Mouse (Mus musculus) CH12.LX (cell line): ENCODE data around the gene Adra1b.

ENCODE experiments used
- CTCF ChIP-seq, 2 experiments: IDR thresholded peaks in 1 of 2; conservative IDR thresholded peaks in 1 of 2; 2 replicates each; pipeline ENCODE4 v1.5.1; 2011 to 2012; ENCODE audit warnings: low read depth in 2 of 2, low read length in 2 of 2, improper control_type of control experiment in 1 of 2, inconsistent platforms in 1 of 2, mild to moderate bottlenecking in 1 of 2, moderate library complexity in 1 of 2
- E2F4 ChIP-seq: IDR thresholded peaks from 2 replicates; pipeline ENCODE4 v1.6.1; 2011; ENCODE audit warnings: low read depth, low read length, improper control_type of control experiment; ENCODE audit not compliant: insufficient replicate concordance
- HCFC1 ChIP-seq: IDR thresholded peaks from 2 replicates; pipeline ENCODE4 v1.6.1; 2012; ENCODE audit warnings: low read depth, mild to moderate bottlenecking, inconsistent platforms, low read length, improper control_type of control experiment
- MEF2A ChIP-seq: IDR thresholded peaks from 2 replicates; pipeline ENCODE4 v1.6.1; 2014; ENCODE audit warnings: low read depth, mild to moderate bottlenecking, inconsistent platforms, low read length, improper control_type of control experiment, borderline replicate concordance
- POLR2A ChIP-seq: IDR thresholded peaks from 2 replicates; pipeline ENCODE4 v1.6.1; 2011; ENCODE audit warnings: low read depth, mild to moderate bottlenecking, improper control_type of control experiment, low read length
- POLR2AphosphoS2 ChIP-seq: IDR thresholded peaks from 2 replicates; pipeline ENCODE4 v1.6.1; 2011; ENCODE audit warnings: low read depth, low read length, improper control_type of control experiment
- SIN3A ChIP-seq: IDR thresholded peaks from 2 replicates; pipeline ENCODE4 v1.6.1; 2012; ENCODE audit warnings: low read length, improper control_type of control experiment, inconsistent platforms
- TCF12 ChIP-seq: IDR thresholded peaks from 2 replicates; pipeline ENCODE4 v1.6.1; 2014; ENCODE audit warnings: low read depth, mild to moderate bottlenecking, inconsistent platforms, low read length, improper control_type of control experiment
- ZMIZ1 ChIP-seq: IDR thresholded peaks from 2 replicates; pipeline ENCODE4 v1.6.1; 2012; ENCODE audit warnings: low read depth, mild to moderate bottlenecking, inconsistent platforms, low read length, improper control_type of control experiment

DNA sequence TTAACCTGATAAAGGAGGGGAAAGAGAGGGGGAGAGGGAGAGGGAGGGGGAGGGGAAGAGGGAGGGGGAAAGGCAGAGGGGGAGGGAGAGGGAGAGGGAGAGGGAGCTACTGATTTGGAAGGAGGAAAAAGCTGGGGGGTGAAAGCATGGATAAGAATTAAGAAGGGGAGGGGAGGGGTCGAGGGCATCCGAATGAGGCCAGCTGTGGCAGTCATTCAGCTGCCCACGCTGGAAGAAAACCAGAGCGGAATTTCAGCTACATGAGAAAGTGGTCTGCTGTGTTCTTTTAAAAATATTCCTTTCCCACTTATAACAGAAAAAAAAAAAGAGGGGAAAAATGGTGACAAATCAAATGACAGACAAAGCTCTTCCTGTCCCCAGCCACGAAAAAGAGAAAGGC is 88.5 kb downstream of the Adra1b start:
- TF ChIP-seq HCFC1, result no peak
- TF ChIP-seq POLR2A, result no peak
- no peak for TF ChIP-seq CTCF (conservative IDR thresholded peaks at IDR 0.05 in 1 of 2, IDR thresholded peaks at IDR 0.05 in 1 of 2; ENCODE audit: low read depth in 2 of 2, low read length in 2 of 2)
- no peak for TF ChIP-seq MEF2A
- no peak for TF ChIP-seq SIN3A
- no peak for TF ChIP-seq TCF12
- TF ChIP-seq ZMIZ1, result no peak
- no peak for TF ChIP-seq POLR2AphosphoS2
- no peak for TF ChIP-seq E2F4
